Mouse (Mus musculus): Measurements from ENCODE around the gene B4galt2. TPM values are rescaled to one million over a fixed set of nuclear protein-coding genes. Genes with fewer than 3 reads are reported as not detected.

B4galt2 gene
- total and polyA plus RNA-seq, 2 experiments from 2014 or later: 90.6 to 192 TPM

DNA sequence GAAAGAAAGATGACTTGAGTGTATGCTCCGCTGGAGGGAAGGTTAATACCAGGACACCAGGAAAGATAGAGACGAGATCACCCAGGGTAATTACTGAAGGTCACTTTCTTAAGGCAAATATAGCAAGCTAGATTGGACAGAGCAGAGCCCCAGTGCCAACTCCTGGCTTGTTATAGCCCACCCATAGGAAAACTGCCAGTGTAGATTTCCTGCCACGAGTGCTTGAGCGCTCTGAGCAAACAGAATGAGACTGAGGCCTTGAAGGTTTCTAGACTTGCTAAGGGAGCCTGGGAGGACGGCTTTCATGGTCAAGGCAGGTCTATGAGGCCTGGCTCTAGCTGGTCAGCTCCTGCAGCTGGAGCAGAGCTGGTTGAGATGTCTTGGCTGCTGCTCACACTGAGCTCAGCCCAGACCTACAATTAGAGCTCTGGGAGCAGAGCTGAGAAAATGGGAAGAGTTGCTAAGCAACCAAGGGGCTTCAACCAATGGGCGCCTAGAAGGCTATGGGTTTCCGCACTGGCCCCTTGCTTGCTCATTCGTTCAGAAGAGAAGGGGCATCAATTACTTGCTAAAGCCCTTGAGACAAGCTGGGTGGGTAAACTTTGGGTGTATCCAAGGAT, 25.7 kb upstream of the B4galt2 start:
- Histone ChIP-seq H3K36me3 (ENCODE audit: insufficient read depth) (peaks cover 30% of the 10 kb centered on the region), H3K4me2 (ENCODE audit: low read depth) (peak overlapping the region; percentile 47), H3K27ac (ENCODE audit: low read depth, low read length) (peak overlapping the region; percentile 86), H3K9ac (peak overlapping the region; percentile 37), H3K9me3 (ENCODE audit: low read length) (no peaks in the 10 kb centered on the region), H3K4me1 (ENCODE audit: insufficient read depth) (peaks cover 42% of the 10 kb centered on the region), H3K27me3 (ENCODE audit: insufficient read depth, low read length) (no peaks in the 10 kb centered on the region), H3K4me3 (ENCODE audit: low read depth, low read length) (peak overlapping the region; percentile 24)
- 27% methylated on average over 8 of the region's 8 CpGs for WGBS
- TF ChIP-seq CTCF (IDR thresholded peaks at IDR 0.05; ENCODE audit: low read depth): no peak
- ATAC-seq: peak; percentile 95
- DNase-seq: peak; percentile 76

DNA sequence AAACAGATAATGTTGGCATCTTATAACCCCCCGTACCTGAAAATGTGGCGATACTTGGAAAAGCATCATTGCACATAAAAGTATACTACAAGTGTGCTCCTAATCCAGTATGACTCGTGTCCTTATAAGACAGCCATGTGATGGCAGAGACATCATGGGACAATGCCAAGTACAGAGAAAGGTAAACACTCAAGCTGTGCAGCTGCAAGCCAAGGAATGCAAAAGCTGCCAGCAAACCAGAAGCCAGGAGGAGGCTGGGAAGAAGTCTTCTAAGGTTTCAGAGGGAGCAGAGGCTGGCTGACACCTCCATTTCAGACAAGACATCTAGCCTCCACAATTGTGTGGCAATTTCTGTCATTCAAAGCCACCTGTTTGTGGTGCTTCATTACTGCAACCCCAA, 22.9 kb upstream of the B4galt2 start:
- no peak overlapping the region for H3K9ac ChIP-seq
- 83% methylated on average over 3 of the region's 3 CpGs for WGBS
- ATAC-seq (no peak), DNase-seq (no peak)
- H3K4me1 ChIP-seq (ENCODE audit: insufficient read depth): peaks cover 28% of the 10 kb centered on the region
- H3K9me3 ChIP-seq (ENCODE audit: low read length): no peaks in the 10 kb centered on the region
- H3K27me3 ChIP-seq (ENCODE audit: insufficient read depth, low read length): no peaks in the 10 kb centered on the region
- no peak overlapping the region for H3K4me3 ChIP-seq (ENCODE audit: low read depth, low read length)
- H3K4me2 ChIP-seq (ENCODE audit: low read depth): no peak overlapping the region
- H3K27ac ChIP-seq (ENCODE audit: low read depth, low read length): no peak overlapping the region
- TF ChIP-seq CTCF (IDR thresholded peaks at IDR 0.05; ENCODE audit: low read depth): no peak
- H3K36me3 ChIP-seq (ENCODE audit: insufficient read depth): peaks cover 44% of the 10 kb centered on the region

DNA sequence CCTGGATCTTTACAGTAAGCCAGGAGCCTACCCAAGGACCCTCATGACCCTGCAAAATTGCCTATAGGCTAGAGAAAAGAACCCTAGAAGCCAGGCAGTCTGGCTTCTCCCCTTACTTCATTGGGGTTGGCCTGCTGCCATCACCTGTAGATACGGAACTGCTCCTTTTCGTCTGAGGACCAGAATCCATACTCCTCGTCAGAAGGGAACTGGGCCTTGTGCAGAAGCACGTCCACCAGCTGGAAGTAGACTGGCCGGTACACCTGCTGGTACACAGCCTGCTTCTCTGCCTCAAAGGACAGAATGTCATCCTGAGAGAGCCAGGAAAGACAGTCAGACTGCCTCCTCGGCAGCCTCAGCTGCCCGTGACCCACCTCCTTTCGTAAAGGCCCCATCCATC, 21.5 kb upstream of the B4galt2 start:
- Histone ChIP-seq H3K4me2 (ENCODE audit: low read depth) (no peak overlapping the region), H3K27ac (ENCODE audit: low read depth, low read length) (no peak overlapping the region), H3K36me3 (ENCODE audit: insufficient read depth) (peaks cover 56% of the 10 kb centered on the region), H3K4me1 (ENCODE audit: insufficient read depth) (peaks cover 19% of the 10 kb centered on the region), H3K9ac (no peak overlapping the region), H3K9me3 (ENCODE audit: low read length) (no peaks in the 10 kb centered on the region), H3K27me3 (ENCODE audit: insufficient read depth, low read length) (no peaks in the 10 kb centered on the region), H3K4me3 (ENCODE audit: low read depth, low read length) (no peak overlapping the region)
- TF ChIP-seq CTCF (IDR thresholded peaks at IDR 0.05; ENCODE audit: low read depth): no peak
- ATAC-seq (no peak), DNase-seq (no peak)
- WGBS: 84% methylated on average over 8 of the region's 8 CpGs

DNA sequence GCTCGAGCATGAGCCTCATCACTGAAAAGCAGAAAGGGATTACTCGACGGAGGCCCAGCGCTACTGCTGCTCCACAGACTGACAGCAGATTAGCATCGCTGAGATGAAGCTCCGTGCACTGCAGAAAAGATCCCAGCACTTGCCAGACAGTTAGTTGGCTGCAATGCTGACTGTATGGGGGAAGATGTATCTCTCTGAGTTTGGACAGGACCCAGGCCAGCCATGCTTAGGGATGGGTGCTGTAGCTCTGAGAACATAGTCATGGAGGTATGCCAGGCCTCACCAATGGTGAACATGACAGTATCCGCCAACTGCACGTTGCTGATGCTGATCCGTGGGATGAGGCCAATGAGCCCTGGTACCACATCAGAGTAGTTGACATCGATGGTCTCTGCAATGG, 20.8 kb upstream of the B4galt2 start:
- no peak overlapping the region for H3K27ac ChIP-seq (ENCODE audit: low read depth, low read length)

DNA sequence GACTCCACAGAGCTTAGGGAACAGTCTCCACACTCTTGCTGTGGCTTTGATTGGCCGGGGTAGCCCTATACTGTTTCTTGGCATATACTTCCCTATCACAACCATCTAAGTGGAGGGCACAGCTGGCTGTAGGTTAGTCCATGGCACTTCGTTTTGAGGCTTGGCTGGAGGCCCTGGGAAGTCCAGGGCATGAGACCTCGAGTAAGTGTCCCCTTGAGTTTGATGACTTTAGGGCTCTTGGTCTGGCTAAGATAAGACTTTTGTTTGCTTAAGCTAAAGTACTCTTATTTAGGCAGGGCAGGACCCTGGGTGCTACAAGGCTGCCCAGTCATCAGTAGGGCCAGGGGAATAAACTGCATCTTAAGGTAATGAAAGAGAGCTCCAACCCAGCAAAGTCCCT, 14.8 kb upstream of the B4galt2 start:
- DNase-seq (no peak), ATAC-seq (no peak)
- WGBS: 90% methylated on average over 3 of the region's 3 CpGs
- no peak overlapping the region for H3K9ac ChIP-seq
- H3K4me3 ChIP-seq (ENCODE audit: low read depth, low read length): no peak overlapping the region
- H3K36me3 ChIP-seq (ENCODE audit: insufficient read depth): peaks cover 91% of the 10 kb centered on the region
- TF ChIP-seq CTCF (IDR thresholded peaks at IDR 0.05; ENCODE audit: low read depth): no peak
- no peak overlapping the region for H3K27ac ChIP-seq (ENCODE audit: low read depth, low read length)
- H3K4me1 ChIP-seq (ENCODE audit: insufficient read depth): no peaks in the 10 kb centered on the region
- no peak overlapping the region for H3K4me2 ChIP-seq (ENCODE audit: low read depth)
- H3K27me3 ChIP-seq (ENCODE audit: insufficient read depth, low read length): no peaks in the 10 kb centered on the region
- no peaks in the 10 kb centered on the region for H3K9me3 ChIP-seq (ENCODE audit: low read length)

More for the DNA sequence above, 20.8 kb upstream of the B4galt2 start:
- Histone ChIP-seq H3K9ac (no peak overlapping the region), H3K9me3 (ENCODE audit: low read length) (no peaks in the 10 kb centered on the region), H3K4me2 (ENCODE audit: low read depth) (no peak overlapping the region), H3K27me3 (ENCODE audit: insufficient read depth, low read length) (no peaks in the 10 kb centered on the region), H3K4me3 (ENCODE audit: low read depth, low read length) (no peak overlapping the region), H3K36me3 (ENCODE audit: insufficient read depth) (peaks cover 63% of the 10 kb centered on the region), H3K4me1 (ENCODE audit: insufficient read depth) (peaks cover 15% of the 10 kb centered on the region)
- no peak for DNase-seq
- ATAC-seq: peak; percentile 65
- 73% methylated on average over 10 of the region's 10 CpGs for WGBS
- TF ChIP-seq CTCF (IDR thresholded peaks at IDR 0.05; ENCODE audit: low read depth): no peak

DNA sequence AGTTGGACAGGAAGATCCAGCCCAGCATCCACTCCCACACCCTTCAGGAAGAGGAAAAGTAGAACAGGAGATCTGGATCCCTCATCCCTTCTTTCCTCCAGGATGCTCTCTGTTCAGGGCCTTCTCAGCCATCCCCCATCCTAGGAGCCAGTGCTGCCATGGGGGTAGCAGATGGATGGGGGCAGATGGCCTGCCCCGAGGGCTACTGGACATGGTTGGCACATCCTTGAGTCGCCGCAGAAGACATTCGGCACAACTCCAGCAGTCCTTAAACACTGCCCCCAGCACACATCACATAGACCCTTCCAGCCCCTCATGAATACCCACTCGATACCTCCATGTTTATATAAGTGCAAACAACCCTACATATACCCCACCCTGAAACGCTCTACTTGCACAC, 12.7 kb upstream of the B4galt2 start:
- Histone ChIP-seq H3K4me2 (ENCODE audit: low read depth) (no peak overlapping the region), H3K27ac (ENCODE audit: low read depth, low read length) (no peak overlapping the region), H3K4me3 (ENCODE audit: low read depth, low read length) (no peak overlapping the region), H3K9me3 (ENCODE audit: low read length) (no peaks in the 10 kb centered on the region), H3K27me3 (ENCODE audit: insufficient read depth, low read length) (no peaks in the 10 kb centered on the region), H3K4me1 (ENCODE audit: insufficient read depth) (0 out of 2 replicates have a peak, but pooled peaks cover 5% of the 10 kb centered on the region), H3K36me3 (ENCODE audit: insufficient read depth) (peaks cover 70% of the 10 kb centered on the region), H3K9ac (no peak overlapping the region)
- TF ChIP-seq CTCF (IDR thresholded peaks at IDR 0.05; ENCODE audit: low read depth): no peak
- WGBS: 98% methylated on average over 6 of the region's 6 CpGs
- no peak for ATAC-seq
- no peak for DNase-seq

DNA sequence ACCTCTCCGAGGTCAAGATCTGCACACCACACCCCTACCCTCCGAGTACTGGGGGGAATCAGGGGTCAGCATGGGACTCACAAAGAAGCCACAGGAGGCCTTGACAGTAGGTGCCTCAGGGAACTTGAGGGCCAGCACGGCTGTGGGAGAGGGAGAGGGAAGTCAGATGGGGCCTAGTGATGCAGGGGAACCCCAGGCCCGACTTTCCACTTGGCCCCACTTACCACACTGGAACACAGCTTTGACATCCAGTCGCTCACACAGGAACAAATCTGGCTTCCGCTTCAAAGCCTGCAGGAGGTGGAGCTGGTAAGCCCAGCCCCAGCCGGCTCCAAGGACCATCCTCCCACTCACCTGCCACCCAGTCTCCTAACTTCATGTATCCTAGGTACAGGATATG, 12.1 kb upstream of the B4galt2 start:
- Histone ChIP-seq H3K4me2 (ENCODE audit: low read depth) (no peak overlapping the region), H3K9ac (no peak overlapping the region), H3K9me3 (ENCODE audit: low read length) (no peaks in the 10 kb centered on the region), H3K36me3 (ENCODE audit: insufficient read depth) (peaks cover 64% of the 10 kb centered on the region), H3K4me1 (ENCODE audit: insufficient read depth) (0 out of 2 replicates have a peak, but pooled peaks cover 6% of the 10 kb centered on the region), H3K4me3 (ENCODE audit: low read depth, low read length) (no peak overlapping the region), H3K27ac (ENCODE audit: low read depth, low read length) (no peak overlapping the region), H3K27me3 (ENCODE audit: insufficient read depth, low read length) (no peaks in the 10 kb centered on the region)
- TF ChIP-seq CTCF (IDR thresholded peaks at IDR 0.05; ENCODE audit: low read depth): no peak
- no peak for DNase-seq
- WGBS: 84% methylated on average over 7 of the region's 7 CpGs
- no peak for ATAC-seq

Data from forebrain, postnatal 0 days (tissue).